Mouse (Mus musculus): ENCODE results near the gene Fcgr3. TPM values are rescaled to one million over a fixed set of nuclear protein-coding genes. Genes with fewer than 3 reads are reported as not detected.

The Fcgr3 gene
- total RNA-seq, 2 experiments from 2014 or later = 1.8 to 4.4 TPM

GRCm38 (mm10) chr1:171016676-171017356, 47.9 kb downstream of the Fcgr3 start:
- DNase-seq (ENCODE audit: low spot score) = no peak

GRCm38 (mm10) chr1:171011733-171012132, 53.0 kb downstream of the Fcgr3 start:
- no peak for DNase-seq (ENCODE audit: low spot score)

- no peak for DNase-seq (ENCODE audit: low spot score)
These were observed 57.8 kb downstream of the Fcgr3 start for GRCm38 (mm10) chr1:171006905-171007304.

GRCm38 (mm10) chr1:171006335-171006734, 58.4 kb downstream of the Fcgr3 start:
- no peak for DNase-seq (ENCODE audit: low spot score)

GRCm38 (mm10) chr1:171005586-171005985, 59.1 kb downstream of the Fcgr3 start:
- no peak for DNase-seq (ENCODE audit: low spot score)

GRCm38 (mm10) chr1:171005081-171005480, 59.7 kb downstream of the Fcgr3 start:
- no peak for DNase-seq (ENCODE audit: low spot score)

Small RNA genes within 50 kb of the gene (microRNA-seq; reads per million reads assigned to microRNA genes)
- gene Gm27552 = not detected
- not detected for gene Gm27844
- not detected for gene Mir6546

Other genes starting within 250 kb of the Fcgr3 start
- 10 to 100 TPM; 17.0 to 17.7 TPM for gene Atf6, start 197.2 kb downstream of the Fcgr3 start, total RNA-seq (2021)
- under 1 TPM in 1 of 2 experiments, not detected in 1; 0.47 TPM for gene Gm26620, start 179.9 kb downstream of the Fcgr3 start, total RNA-seq (2021)
- gene Dusp12, start 179.4 kb downstream of the Fcgr3 start, total RNA-seq (2021) = 1 to 10 TPM; 4.1 to 5.5 TPM
- gene Fcrlb, start 152.0 kb downstream of the Fcgr3 start, total RNA-seq (2021) = not detected
- gene Fcrla, start 137.4 kb downstream of the Fcgr3 start, total RNA-seq (2021) = not detected
- gene Fcgr2b, start 88.4 kb downstream of the Fcgr3 start, total RNA-seq (2021) = 1 to 10 TPM; 2.3 to 2.4 TPM
- gene Fcgr4, start 46.0 kb downstream of the Fcgr3 start, total RNA-seq (2021) = not detected
- gene Cfap126, start 49.0 kb upstream of the Fcgr3 start, total RNA-seq (2021) = 1 to 10 TPM; 1.2 to 2.0 TPM
- 100 to 1,000 TPM; 667 to 772 TPM for gene Sdhc, start 85.7 kb upstream of the Fcgr3 start, total RNA-seq (2021)
- 10 to 100 TPM; 28.7 to 29.5 TPM for gene Mpz, start 85.8 kb upstream of the Fcgr3 start, total RNA-seq (2021)
- gene Pcp4l1, start 131.3 kb upstream of the Fcgr3 start, total RNA-seq (2021) = 100 to 1,000 TPM in 1 of 2 experiments, 10 to 100 TPM in 1; 36.1 to 133 TPM
- not detected for gene Nr1i3, start 149.0 kb upstream of the Fcgr3 start, total RNA-seq (2021)
- gene Tomm40l, start 157.6 kb upstream of the Fcgr3 start, total RNA-seq (2021) = 10 to 100 TPM; 47.6 to 51.7 TPM
- 1 to 10 TPM in 1 of 2 experiments, not detected in 1; 7.5 TPM for gene Apoa2, start 160.1 kb upstream of the Fcgr3 start, total RNA-seq (2021)
- gene Fcer1g, start 169.4 kb upstream of the Fcgr3 start, total RNA-seq (2021) = 1 to 10 TPM; 2.2 to 4.9 TPM
- under 1 TPM; 0.48 to 0.90 TPM for gene Adamts4, start 185.5 kb upstream of the Fcgr3 start, total RNA-seq (2021)
- 100 to 1,000 TPM; 804 to 821 TPM for gene Ndufs2, start 186.5 kb upstream of the Fcgr3 start, total RNA-seq (2021)
- 10 to 100 TPM; 12.0 to 13.0 TPM for gene B4galt3, start 205.4 kb upstream of the Fcgr3 start, total RNA-seq (2021)
- 1 to 10 TPM; 7.8 to 7.9 TPM for gene Ppox, start 216.3 kb upstream of the Fcgr3 start, total RNA-seq (2021)
- gene Usp21, start 223.1 kb upstream of the Fcgr3 start, total RNA-seq (2021) = 10 to 100 TPM; 15.1 to 19.3 TPM
- gene Ufc1, start 230.1 kb upstream of the Fcgr3 start, total RNA-seq (2021) = 10 to 100 TPM; 85.7 to 96.8 TPM